Comparison of ENCODE assay signal across 14 mouse cellular contexts in the genomic region with DNA sequence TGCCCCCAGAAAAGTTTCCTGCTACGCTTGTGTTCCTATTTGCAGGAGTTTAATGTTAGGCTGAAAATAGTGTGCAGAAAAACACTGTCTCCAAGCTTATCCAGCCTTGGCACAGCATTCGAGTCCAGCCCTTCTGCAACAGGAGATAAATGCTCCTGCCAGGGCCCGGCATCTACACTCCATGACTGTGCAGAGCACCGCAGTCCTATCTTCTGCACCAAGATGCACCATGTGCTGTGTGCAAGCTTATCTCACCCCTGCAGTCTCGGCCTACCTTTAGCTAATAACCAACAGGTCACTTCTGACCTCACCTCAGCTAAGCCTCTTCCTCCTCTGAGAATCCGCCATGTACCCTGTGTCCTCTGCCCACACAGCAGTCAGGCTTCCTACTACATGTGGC. TPM values are rescaled to one million over a fixed set of nuclear protein-coding genes. Genes with fewer than 3 reads are reported as not detected.
A peak's percentile ranks its signal among the peaks of the same experiment; 100 is the strongest.
DNase-seq lines count a peak whose midpoint lies in the region; ATAC-seq lines count a peak whose summit lies in the region.
"Had no signal": no experiment of that assay in that cellular context is flagged by ENCODE, and none has a peak within 500 bp of the region (broad histone marks: within the 10 kb centered on the region; RNA-seq: fewer than 3 reads in every experiment).

No protein-coding gene starts in this region.

- 72% methylated on average over 6 of the region's 6 CpGs for WGBS in heart, embryonic 13.5 days
- WGBS in limb, embryonic 10.5 days = 94% methylated on average over 6 of the region's 6 CpGs

- no peak overlapping the region for H3K4me3 ChIP-seq in heart, embryonic 13.5 days
- H3K4me3 ChIP-seq in limb, embryonic 10.5 days = no peak overlapping the region
- H3K4me3 ChIP-seq: limb, embryonic 12.5 days; midbrain, embryonic 10.5 days had no signal

- no peak for DNase-seq in heart, adult 9 months (ENCODE audit: low spot score in 2 of 2)
- peak; percentile 89 for DNase-seq in c-Kit-negative CD71-positive TER-119-positive erythroid progenitor cells, embryonic 14.5 days (ENCODE audit: low read depth, low spot score)
- DNase-seq in liver = peak; percentile 94
- DNase-seq in spleen, postnatal 14 days (ENCODE audit: low spot score in 2 of 2) = peak; percentile 60 to 67
- DNase-seq in limb, embryonic 10.5 days (ENCODE audit: low spot score) = no peak
- DNase-seq in Muller cell, postnatal 12 days (ENCODE audit: inconsistent ontology term) = no peak
- no peak for DNase-seq in adrenal gland, adult 8-10 months
- DNase-seq: cerebellum, postnatal 25 days; kidney, adult 2 months; retina, postnatal 1 day had no signal

- H3K27ac ChIP-seq in heart, embryonic 13.5 days (replicated peaks) = peak overlapping the region; percentile 80
- H3K27ac ChIP-seq in limb, embryonic 10.5 days = no peak overlapping the region
- H3K27ac ChIP-seq: limb, embryonic 12.5 days had no signal

- H3K4me2 ChIP-seq in heart, embryonic 13.5 days = peak overlapping the region; percentile 27; the same call in 1 of the 2 replicates
- H3K4me2 ChIP-seq: limb, embryonic 12.5 days had no signal

- H3K27me3 ChIP-seq in heart, embryonic 13.5 days (replicated peaks) = no peaks in the 10 kb centered on the region
- no peaks in the 10 kb centered on the region for H3K27me3 ChIP-seq in limb, embryonic 10.5 days (ENCODE audit: low read depth, poor library complexity, severe bottlenecking)
- H3K27me3 ChIP-seq: limb, embryonic 12.5 days had no signal

- H3K36me3 ChIP-seq in heart, embryonic 13.5 days = peaks cover 84% of the 10 kb centered on the region
- peaks cover 95% of the 10 kb centered on the region for H3K36me3 ChIP-seq in limb, embryonic 10.5 days

- peaks cover 23% of the 10 kb centered on the region for H3K4me1 ChIP-seq in heart, embryonic 13.5 days
- no peaks in the 10 kb centered on the region for H3K4me1 ChIP-seq in limb, embryonic 10.5 days
- H3K4me1 ChIP-seq: limb, embryonic 12.5 days; midbrain, embryonic 10.5 days had no signal

- peak; percentile 86 for ATAC-seq in heart, embryonic 13.5 days (ENCODE audit: extremely low read depth, insufficient number of reproducible peaks, low FRiP score, low TSS enrichment)

- H3K9ac ChIP-seq in heart, embryonic 13.5 days = no peak overlapping the region; the same call in 1 of the 2 replicates
- H3K9ac ChIP-seq: limb, embryonic 12.5 days had no signal

- no peaks in the 10 kb centered on the region for H3K9me3 ChIP-seq in heart, embryonic 13.5 days
- H3K9me3 ChIP-seq in limb, embryonic 10.5 days (replicated peaks) = no peaks in the 10 kb centered on the region
- H3K9me3 ChIP-seq: limb, embryonic 12.5 days; midbrain, embryonic 10.5 days had no signal

RNA-seq across cellular contexts. Expression of gene Mpg, which starts 19.3 kb away (rescaled TPM):
- 19.7 and 21.2 TPM in 2 replicates for polyA plus RNA-seq in heart, embryonic 13.5 days (2015; fragmentation: Nextera tagmentation; extraction: Ambion mirVana)
- 36.2 and 45.2 TPM in 2 replicates for polyA plus RNA-seq in limb, embryonic 10.5 days (2016; fragmentation: Nextera tagmentation; extraction: Ambion mirVana)
- 10 to 100 TPM; 18.2 to 41.0 (median 33.3) TPM for total RNA-seq in adrenal gland, adult 8-10 months (2022)

RNA-seq across cellular contexts. Expression of gene Nprl3, which starts 21.9 kb away (rescaled TPM):
- 33.4 and 34.9 TPM in 2 replicates for polyA plus RNA-seq in heart, embryonic 13.5 days (2015; fragmentation: Nextera tagmentation; extraction: Ambion mirVana)
- polyA plus RNA-seq in limb, embryonic 10.5 days (2016; fragmentation: Nextera tagmentation; extraction: Ambion mirVana) = 43.7 and 51.8 TPM in 2 replicates
- total RNA-seq in adrenal gland, adult 8-10 months (2022) = 100 to 1,000 TPM in 2 of 4 experiments, 10 to 100 TPM in 2; 72.8 to 122 (median 105) TPM

RNA-seq across cellular contexts. Expression of gene Rhbdf1, which starts 23.5 kb away (rescaled TPM):
- 34.1 and 34.8 TPM in 2 replicates for polyA plus RNA-seq in heart, embryonic 13.5 days (2015; fragmentation: Nextera tagmentation; extraction: Ambion mirVana)
- 28.1 and 31.1 TPM in 2 replicates for polyA plus RNA-seq in limb, embryonic 10.5 days (2016; fragmentation: Nextera tagmentation; extraction: Ambion mirVana)
- 10 to 100 TPM; 24.5 to 40.0 (median 33.1) TPM for total RNA-seq in adrenal gland, adult 8-10 months (2022)

RNA-seq across cellular contexts. Expression of gene Hba-x, which starts 30.6 kb away (rescaled TPM):
- polyA plus RNA-seq in heart, embryonic 13.5 days (2015; fragmentation: Nextera tagmentation; extraction: Ambion mirVana) = 2,385 and 4,851 TPM in 2 replicates
- polyA plus RNA-seq in limb, embryonic 10.5 days (2016; fragmentation: Nextera tagmentation; extraction: Ambion mirVana) = 2,528 and 3,017 TPM in 2 replicates
- not detected for total RNA-seq in adrenal gland, adult 8-10 months (2022)
- total RNA-seq: gastrocnemius, adult 18-20 months had no signal
- polyA plus RNA-seq: kidney, adult 2 months had no signal

RNA-seq across cellular contexts. Expression of gene Hba-a1, which starts 37.7 kb away (rescaled TPM):
- 17,648 and 28,254 TPM in 2 replicates for polyA plus RNA-seq in heart, embryonic 13.5 days (2015; fragmentation: Nextera tagmentation; extraction: Ambion mirVana)
- 1,811 and 2,033 TPM in 2 replicates for polyA plus RNA-seq in limb, embryonic 10.5 days (2016; fragmentation: Nextera tagmentation; extraction: Ambion mirVana)
- total RNA-seq in adrenal gland, adult 8-10 months (2022) = 1,000 to 10,000 TPM in 1 of 4 experiments, 100 to 1,000 TPM in 3; 803 to 2,295 (median 899) TPM

Comparison
In these comparisons a context has a peak if more than half of its experiments do, and no peak if none do; other contexts are left out.
1. DNase-seq: peak in c-Kit-negative CD71-positive TER-119-positive erythroid progenitor cells, embryonic 14.5 days (single experiment), liver (single experiment) and spleen, postnatal 14 days (2 of 2); none in heart, adult 9 months (0 of 2), limb, embryonic 10.5 days (single experiment), Muller cell, postnatal 12 days (single experiment) and adrenal gland, adult 8-10 months (single experiment).